Mouse (Mus musculus) kidney, postnatal 14 days (tissue): ENCODE data around the gene Capn13.
"Not testable (repeated sequence)": the region's sequence is repeated elsewhere in the genome, so short reads cannot be mapped to it uniquely, and the experiment has no call there.

Source experiments
- DNase-seq: peaks from one replicate; pipeline ENCODE4 v3.0.0; 2022; ENCODE audit warnings: mixed read lengths

Gene Capn13

GRCm38 (mm10) chr17:73342673-73343072 is 58.0 kb downstream of the Capn13 start:
- no peak for DNase-seq

- DNase-seq = no peak
These were observed 71.6 kb downstream of the Capn13 start for GRCm38 (mm10) chr17:73329071-73329470.

GRCm38 (mm10) chr17:73325314-73325713 is 75.4 kb downstream of the Capn13 start:
- DNase-seq = no peak

GRCm38 (mm10) chr17:73324732-73325131 is 75.9 kb downstream of the Capn13 start:
- no peak for DNase-seq

GRCm38 (mm10) chr17:73323981-73324380 is 76.7 kb downstream of the Capn13 start:
- DNase-seq = no peak

- DNase-seq = no peak
These were observed 85.9 kb downstream of the Capn13 start for GRCm38 (mm10) chr17:73314786-73315185.

GRCm38 (mm10) chr17:73311491-73311890 is 89.2 kb downstream of the Capn13 start:
- no peak for DNase-seq

GRCm38 (mm10) chr17:73308691-73309090 is 92.0 kb downstream of the Capn13 start:
- DNase-seq = no peak

- DNase-seq = peak; percentile 15
These were observed 94.0 kb downstream of the Capn13 start for GRCm38 (mm10) chr17:73306626-73307025.

GRCm38 (mm10) chr17:73305622-73306021 is 95.0 kb downstream of the Capn13 start:
- peak; percentile 40 for DNase-seq

GRCm38 (mm10) chr17:73304086-73304812 is 96.4 kb downstream of the Capn13 start:
- no peak for DNase-seq

GRCm38 (mm10) chr17:73303676-73304075 is 97.0 kb downstream of the Capn13 start:
- DNase-seq = no peak

GRCm38 (mm10) chr17:73303217-73303616 is 97.4 kb downstream of the Capn13 start:
- DNase-seq = peak; percentile 74

GRCm38 (mm10) chr17:73302104-73302503 is 98.6 kb downstream of the Capn13 start:
- peak; percentile 84 for DNase-seq

GRCm38 (mm10) chr17:73301258-73302050 is 99.2 kb downstream of the Capn13 start:
- DNase-seq = peak; percentile 80

- DNase-seq = no peak
These were observed 100.4 kb downstream of the Capn13 start for GRCm38 (mm10) chr17:73300147-73300880.

GRCm38 (mm10) chr17:73298981-73299380 is 101.7 kb downstream of the Capn13 start:
- DNase-seq = no peak

- peak; percentile 59 for DNase-seq
These were observed 103.8 kb downstream of the Capn13 start for GRCm38 (mm10) chr17:73296855-73297254.

GRCm38 (mm10) chr17:73293237-73293636 is 107.4 kb downstream of the Capn13 start:
- DNase-seq = no peak

GRCm38 (mm10) chr17:73284301-73284700 is 116.4 kb downstream of the Capn13 start:
- DNase-seq = peak; percentile 18

GRCm38 (mm10) chr17:73282702-73283101 is 118.0 kb downstream of the Capn13 start:
- not testable (repeated sequence) for DNase-seq

GRCm38 (mm10) chr17:73277770-73278169 is 122.9 kb downstream of the Capn13 start:
- DNase-seq = no peak

- no peak for DNase-seq
These were observed 125.6 kb downstream of the Capn13 start for GRCm38 (mm10) chr17:73275066-73275465.
